Mouse (Mus musculus) G1E (cell line): Measurements from ENCODE around the gene Kiss1.

Source experiments
- CTCF ChIP-seq: IDR thresholded peaks from 2 replicates; pipeline ENCODE4 v1.5.1; 2012; ENCODE audit warnings: low read depth, low read length, inconsistent platforms, mixed read lengths
- GATA1 ChIP-seq: IDR thresholded peaks from 2 replicates; pipeline ENCODE4 v1.6.1; 2012; ENCODE audit warnings: borderline replicate concordance, low read length, inconsistent platforms, mixed read lengths
- TAL1 ChIP-seq: conservative IDR thresholded peaks from 2 replicates; pipeline ENCODE4 v1.6.1; 2012; ENCODE audit warnings: low read depth, low read length, inconsistent platforms, mixed read lengths

GRCm38 (mm10) chr1:133311946-133312345 lies 9.7 kb upstream of the Kiss1 start:
- TF ChIP-seq CTCF (no peak), GATA1 (no peak), TAL1 (no peak)
